Mouse (Mus musculus) neural tube, embryonic 14.5 days (tissue): ENCODE measurements around the gene Klf9. TPM values are rescaled to one million over a fixed set of nuclear protein-coding genes. Genes with fewer than 3 reads are reported as not detected.

Source experiments
- microRNA counts: library from miRNA; unstranded; fragments of <30 nt; microRNA quantifications from one replicate; lab custom pipeline; 2016
- microRNA-seq: library from miRNA; unstranded; fragments of <30 nt; microRNA quantifications from one replicate; pipeline ENCODE4, GENCODE M21; 2016
- polyA plus RNA-seq: library from polyadenylated mRNA; unstranded; fragments of >200 nt; fragmentation: Nextera tagmentation; extraction: Ambion mirVana; gene quantifications from 2 replicates; pipeline ENCODE4 v1.2.1, GENCODE M21; 2014

The Klf9 gene
- polyA plus RNA-seq, 1 experiment from 2014 or later = 2.8 TPM

MicroRNAs encoded within 50 kb of the gene (microRNA counts, 519-probe panel; counts per million panel counts)
- microRNA mmu-miR-1192 (lab: Ali Mortazavi, UCI) = not detected

Small RNA genes within 50 kb of the gene (microRNA-seq; reads per million reads assigned to microRNA genes)
- not detected for gene Mir1192

Other genes with a start within 250 kb of the Klf9 start
- gene Smc5, start 132.7 kb downstream of the Klf9 start, polyA plus RNA-seq = 33.1 and 35.6 TPM in 2 replicates